In the genomic region with DNA sequence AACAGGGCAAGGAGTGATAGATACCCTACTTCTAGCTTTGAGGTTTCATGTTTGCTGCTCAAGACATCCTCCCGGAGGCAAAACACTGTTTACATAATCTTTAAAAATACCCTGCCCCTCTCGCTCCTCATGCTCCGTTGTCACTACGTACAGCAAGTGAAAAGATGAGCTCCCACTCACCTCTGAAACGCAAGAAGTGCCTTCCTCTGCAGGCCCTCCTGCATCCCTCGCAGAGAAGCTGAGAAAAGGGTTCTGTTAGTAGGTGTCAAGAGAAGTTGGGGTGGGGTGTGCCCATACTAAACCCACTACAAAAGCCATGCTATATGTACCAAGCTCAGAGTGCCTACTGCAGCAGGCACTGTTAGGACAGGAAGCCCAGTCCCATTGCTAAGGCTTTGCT, we compare ENCODE assay signal across 8 mouse cellular contexts.
"Had no signal": no experiment of that assay in that cellular context is flagged by ENCODE, and none has a peak within 500 bp of the region (broad histone marks: within the 10 kb centered on the region; RNA-seq: fewer than 3 reads in every experiment).

No protein-coding gene starts in this region.

- DNase-seq: liver, postnatal 0 days; lung, adult 2 months; lung, postnatal 14 days; lung, postnatal 36 days; right cerebral cortex, postnatal 25 days; thymus, adult 2 months; thymus, postnatal 25 days; thymus, postnatal 4 days had no signal
